Mouse (Mus musculus): ENCODE results near the gene Rnf145.

GRCm38 (mm10) chr11:44610971-44611781 lies 92.4 kb downstream of the Rnf145 start:
- peak; percentile 98 for TF ChIP-seq CTCF (IDR thresholded peaks at IDR 0.05; ENCODE audit: borderline replicate concordance, insufficient read depth, low read depth, low read length)
- TF ChIP-seq POLR2A (IDR thresholded peaks at IDR 0.05; ENCODE audit: borderline replicate concordance, insufficient read depth, low read length), result no peak

All from cerebellum, adult 2 months (tissue).